Mouse (Mus musculus): Measurements from ENCODE around the gene B3gntl1.

The B3gntl1 gene

DNA sequence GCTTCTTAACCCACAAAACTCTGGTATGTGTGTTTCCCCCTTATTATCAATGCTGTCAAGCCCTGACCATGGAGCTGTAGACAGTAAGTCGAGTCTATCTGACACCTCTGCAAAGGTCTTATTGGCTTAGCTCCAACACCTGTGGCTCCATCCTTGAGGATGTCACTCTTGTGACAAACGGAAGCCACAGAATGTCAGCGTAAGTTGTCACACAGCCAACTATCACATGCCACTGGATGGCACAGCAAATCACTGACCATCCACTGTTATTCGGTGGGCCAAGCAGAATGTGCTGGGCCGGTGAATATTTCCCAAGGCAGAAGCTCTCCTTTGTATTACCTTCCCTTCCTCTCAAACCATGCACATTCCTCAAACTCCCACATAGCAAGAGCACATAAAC lies 24.8 kb downstream of the B3gntl1 start:
- DNase-seq (ENCODE audit: low read depth, low spot score) = no peak

DNA sequence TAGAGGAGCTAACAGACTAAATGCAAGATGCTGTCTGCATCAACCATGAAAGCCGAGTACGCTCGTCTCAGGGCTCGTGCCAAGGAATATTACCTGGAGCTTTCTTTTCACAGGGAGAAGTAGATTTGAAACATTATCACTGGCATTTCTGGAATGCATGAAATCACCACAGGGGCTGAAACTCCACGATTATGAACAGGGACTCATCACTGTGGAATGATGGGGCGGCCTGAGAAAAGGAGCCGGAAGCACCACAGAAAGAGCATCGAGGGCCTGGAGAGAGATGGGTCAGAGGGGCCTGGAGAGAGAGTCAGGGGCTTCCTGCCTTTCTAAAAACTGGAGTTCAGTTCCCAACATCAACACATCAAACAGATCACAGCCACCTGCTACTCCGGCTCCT lies 25.6 kb downstream of the B3gntl1 start:
- no peak for DNase-seq (ENCODE audit: low read depth, low spot score)

DNA sequence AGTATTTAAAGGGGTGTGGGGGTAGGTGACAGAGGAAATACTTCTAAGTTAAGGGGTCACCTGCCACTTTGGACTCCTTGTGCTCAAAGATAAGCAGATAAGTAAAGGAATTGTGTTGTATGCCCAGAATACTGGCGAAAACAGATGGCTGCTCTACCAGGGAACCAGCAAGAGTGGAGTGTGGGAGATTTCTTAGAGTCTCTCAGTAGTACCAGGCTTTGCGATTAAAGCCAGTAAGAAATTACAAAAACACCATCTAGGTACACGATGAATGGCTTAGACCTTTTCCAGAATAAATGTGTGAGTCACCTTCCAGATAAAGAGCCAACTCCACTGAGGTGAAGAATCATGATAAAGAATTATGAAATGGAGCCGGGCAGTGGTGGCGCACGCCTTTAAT lies 27.6 kb downstream of the B3gntl1 start:
- no peak for DNase-seq (ENCODE audit: low read depth, low spot score)

DNA sequence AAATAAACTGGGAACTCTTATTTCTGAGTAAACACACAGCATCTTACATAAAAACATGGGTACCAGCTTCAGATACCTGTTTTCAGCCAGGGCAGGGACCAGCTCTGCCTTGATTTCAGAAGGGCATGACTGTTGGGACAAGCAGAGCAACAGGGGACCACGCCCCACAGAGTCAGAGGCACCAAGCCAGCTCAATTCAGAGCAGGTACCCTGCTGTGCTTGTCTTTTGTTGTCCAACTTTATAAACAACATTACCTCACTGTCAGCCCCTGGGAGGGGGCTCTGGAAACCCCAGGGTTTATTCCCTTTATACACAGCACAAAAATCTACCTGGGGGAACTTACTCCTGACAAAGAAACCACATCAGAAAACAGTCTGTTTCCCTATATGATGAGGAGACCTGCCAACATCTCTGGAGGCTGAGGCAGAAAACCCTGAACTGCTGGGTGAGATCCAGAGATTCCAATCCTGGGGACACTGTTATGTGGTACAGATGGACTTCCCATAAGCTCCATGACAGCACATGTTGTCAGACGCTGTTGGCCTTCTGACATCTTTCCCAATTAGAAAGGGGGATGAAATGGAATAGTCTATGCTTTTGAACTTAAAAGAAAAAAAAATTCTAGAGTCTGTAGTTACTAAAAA lies 31.3 kb downstream of the B3gntl1 start:
- DNase-seq (ENCODE audit: low read depth, low spot score) = no peak

DNA sequence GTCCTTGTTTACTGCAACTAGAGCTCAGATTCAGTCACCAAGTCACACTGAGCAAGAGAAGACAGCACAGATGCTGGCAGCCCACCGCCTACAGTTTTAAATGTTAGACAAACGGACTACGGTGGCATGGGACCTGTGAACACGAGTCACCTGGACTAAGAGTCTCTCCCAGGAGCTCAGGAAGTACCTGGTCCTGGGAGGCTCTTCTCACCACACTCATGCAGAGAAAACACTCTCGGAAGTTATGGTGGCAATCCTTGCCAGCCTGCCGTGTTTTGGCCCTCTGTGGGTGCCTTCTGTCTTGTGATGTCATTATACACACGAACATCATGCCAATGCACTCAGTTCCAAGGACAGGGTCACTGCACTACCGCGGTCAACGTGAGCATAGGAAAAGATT lies 36.3 kb downstream of the B3gntl1 start:
- no peak for DNase-seq (ENCODE audit: low read depth, low spot score)

DNA sequence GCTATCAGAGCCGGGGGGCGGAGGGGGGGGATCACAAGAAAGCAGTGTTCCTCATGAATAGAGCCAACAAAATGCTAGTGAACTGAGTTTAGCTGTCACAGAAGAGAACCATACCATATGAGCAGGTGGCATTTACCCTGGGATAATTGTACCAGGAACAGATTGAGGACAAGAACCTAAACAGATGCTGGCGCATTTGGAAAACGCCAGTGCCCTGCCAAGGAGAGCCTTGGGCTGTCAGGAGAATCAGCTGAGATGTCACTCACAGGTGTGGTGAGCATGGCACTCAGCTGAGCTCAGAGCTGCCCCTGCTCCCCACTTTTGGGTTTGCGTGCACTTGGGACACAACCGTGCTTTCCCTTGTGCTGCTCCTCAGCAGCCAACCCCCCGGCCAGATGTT lies 41.5 kb downstream of the B3gntl1 start:
- no peak for DNase-seq (ENCODE audit: low read depth, low spot score)

DNA sequence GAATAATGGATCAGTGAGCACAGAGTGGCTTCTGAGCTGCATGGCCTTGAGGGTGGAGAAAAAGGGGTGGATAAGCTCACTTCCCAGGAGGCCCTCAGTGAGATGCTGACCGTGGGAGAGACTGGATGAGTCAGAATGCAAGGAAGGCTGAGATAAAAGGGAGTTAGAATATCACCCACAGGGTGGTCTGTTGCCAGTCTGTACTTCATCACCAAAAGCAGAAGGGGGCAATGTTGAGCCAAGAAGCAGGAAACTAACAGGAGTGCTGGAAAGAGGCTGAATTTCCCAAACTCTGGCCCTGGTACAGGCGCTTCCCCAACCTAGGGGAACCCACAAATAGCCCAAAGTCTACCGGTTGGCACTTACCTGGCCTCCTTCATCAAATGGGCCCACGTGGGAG lies 42.5 kb downstream of the B3gntl1 start:
- DNase-seq (ENCODE audit: low read depth, low spot score) = no peak

DNA sequence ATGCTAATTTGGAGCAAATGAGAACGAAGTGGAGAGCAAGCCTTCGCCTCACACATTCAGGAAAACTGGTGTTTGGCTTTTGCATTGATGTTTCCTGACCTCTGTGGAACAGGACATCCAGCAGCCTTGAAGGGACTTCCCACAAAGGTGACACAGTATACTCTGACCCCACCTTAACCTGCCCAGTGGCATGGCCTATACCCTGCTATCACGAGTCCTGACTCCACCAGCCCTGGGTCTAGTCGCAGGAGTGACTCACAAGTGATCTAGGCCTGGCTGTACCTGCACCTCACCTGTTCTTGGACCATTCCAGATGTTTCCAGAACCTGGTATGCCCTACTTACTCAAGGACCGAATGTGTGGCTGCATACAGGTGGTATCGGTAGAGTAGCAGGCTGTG lies 43.4 kb downstream of the B3gntl1 start:
- no peak for DNase-seq (ENCODE audit: low read depth, low spot score)

DNA sequence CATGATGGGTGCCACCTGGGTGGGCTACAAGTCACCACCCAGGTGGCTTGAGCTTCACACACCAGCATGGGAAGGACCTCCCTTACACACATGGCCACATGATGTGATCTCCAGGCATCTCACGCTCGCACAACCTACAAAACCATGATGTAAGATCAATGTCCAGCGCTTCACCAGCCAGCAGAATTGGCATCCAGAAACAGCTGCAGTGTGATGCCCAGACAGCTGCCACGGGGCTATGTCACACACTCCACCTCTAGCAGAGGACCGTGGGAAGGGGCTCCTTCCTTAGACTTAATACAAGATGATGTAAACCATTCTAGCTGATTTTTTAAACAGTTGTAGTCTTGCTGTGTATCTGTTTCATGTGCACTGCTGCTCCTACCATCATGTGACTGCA lies 45.4 kb downstream of the B3gntl1 start:
- no peak for DNase-seq (ENCODE audit: low read depth, low spot score)

DNA sequence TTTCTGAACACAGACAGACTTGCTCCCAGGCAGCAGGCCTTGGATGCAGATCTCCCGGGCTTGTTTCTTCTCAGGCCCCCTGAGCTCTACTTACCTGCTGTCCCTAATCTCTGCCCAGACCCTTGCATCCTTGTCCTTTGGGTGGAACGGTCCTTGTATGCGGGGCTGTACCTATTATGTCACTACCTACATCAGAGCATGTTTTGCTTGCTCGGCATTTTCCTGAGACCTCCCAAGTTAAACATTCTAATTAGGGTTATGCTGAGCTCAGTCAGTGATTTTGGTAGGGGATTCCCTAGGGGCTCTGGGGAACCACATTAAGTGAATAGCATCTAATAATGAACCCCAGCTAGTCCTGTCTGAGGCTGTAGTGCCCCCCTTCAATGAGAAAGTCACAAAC lies 47.9 kb downstream of the B3gntl1 start:
- DNase-seq (ENCODE audit: low read depth, low spot score) = no peak

DNA sequence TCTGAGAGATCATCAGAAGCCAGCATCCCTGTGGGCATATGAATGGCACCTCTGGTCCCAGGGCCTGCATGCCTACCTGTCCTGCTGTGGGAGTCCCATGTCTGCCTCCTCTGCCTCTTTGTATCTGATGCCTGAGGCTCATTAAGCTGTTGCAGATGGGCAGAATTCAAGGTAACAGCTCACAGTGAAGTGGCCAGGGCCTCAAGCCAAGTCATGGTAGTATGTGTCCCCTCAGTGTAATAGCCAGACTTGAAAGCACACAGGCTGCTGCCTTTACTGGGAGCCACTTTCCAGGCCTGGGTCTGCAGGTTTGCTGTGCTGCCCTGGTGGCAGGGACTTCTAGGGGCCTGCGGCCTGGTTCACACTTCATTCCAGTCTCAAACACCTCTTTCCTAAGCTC lies 55.6 kb downstream of the B3gntl1 start:
- no peak for DNase-seq (ENCODE audit: low read depth, low spot score)

DNA sequence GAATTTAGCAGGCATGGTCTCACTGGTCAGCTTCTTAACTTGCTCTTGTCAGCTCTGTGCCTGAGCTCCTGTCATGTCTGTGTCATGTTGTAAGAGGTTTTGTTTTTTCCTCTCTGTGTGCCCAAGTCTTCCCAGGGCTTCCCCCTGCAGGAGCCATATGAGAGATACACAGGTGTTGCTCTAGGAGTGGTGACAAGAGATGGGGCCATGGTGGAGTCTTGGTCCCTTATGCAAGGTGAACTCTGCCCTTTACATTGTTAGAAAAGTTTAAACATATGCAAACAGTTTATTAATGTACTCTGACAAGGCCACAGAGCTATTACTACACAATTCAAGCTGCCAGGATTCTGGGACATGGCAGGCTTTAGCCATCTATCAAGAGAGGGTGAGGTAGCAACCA lies 56.5 kb downstream of the B3gntl1 start:
- no peak for DNase-seq (ENCODE audit: low read depth, low spot score)

DNA sequence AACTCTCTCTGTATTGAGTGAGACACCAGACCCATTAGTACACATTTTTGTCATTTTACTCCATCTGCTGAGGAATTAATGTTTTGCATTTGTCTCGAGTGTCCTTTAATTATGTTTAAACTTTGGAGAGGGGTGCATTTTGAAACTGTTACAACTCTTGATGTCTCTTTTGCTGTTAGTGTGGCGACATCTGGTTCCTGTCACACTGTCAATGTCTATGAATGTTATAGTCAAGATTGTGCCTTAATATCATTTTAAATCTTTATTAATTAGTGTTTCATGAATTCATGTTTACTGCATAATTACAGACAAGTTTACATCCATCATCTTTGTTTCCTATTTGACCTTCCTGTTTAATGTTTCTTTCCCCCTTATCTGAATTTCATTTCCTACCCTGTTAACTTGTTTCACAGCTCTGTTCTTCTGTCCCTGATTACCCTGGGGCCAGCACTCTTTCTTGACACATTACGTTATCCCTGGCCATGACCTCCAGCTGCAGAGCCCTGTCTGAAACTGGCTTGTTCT lies 56.9 kb downstream of the B3gntl1 start:
- DNase-seq (ENCODE audit: low read depth, low spot score) = no peak

DNA sequence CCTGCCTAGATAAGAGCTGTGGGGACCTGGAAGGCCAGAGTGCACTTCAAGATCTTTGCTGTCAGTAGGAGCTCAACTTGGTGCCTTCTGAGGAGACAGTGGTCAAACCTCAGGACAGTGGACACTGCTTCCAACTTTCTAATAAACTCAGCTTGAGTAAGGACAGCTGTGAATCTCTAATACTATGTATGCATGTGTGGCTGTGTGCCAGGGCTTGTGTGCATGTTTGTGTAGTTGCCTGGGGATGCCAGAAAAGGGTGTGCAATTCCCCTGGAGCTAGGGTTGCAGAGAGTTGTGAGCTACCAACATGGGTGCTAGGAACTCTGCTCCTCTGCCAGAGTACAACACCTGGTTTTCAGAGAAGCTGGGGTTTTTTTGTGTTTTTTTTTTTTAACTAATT lies 62.0 kb downstream of the B3gntl1 start:
- DNase-seq (ENCODE audit: low read depth, low spot score) = no peak

DNA sequence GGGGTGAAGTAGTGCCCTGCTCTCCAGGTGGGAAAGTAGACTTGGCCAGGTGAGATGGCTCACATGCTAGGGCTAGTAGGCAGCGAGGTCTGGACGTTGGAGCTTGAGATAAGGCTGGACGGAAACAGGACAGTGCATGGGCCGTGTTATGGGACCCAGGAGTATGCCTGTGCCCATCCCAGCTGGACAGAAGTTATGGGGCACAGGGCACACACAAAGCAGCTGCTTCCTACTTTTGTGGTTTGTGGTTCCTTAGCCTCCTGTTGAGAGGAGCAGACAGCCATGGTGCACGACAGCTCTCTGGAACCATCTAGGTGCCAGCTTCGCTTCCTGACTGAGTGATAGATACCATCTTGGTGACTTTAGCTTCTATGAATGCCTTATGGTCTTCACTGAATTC lies 67.3 kb downstream of the B3gntl1 start:
- DNase-seq (ENCODE audit: low read depth, low spot score) = no peak

DNA sequence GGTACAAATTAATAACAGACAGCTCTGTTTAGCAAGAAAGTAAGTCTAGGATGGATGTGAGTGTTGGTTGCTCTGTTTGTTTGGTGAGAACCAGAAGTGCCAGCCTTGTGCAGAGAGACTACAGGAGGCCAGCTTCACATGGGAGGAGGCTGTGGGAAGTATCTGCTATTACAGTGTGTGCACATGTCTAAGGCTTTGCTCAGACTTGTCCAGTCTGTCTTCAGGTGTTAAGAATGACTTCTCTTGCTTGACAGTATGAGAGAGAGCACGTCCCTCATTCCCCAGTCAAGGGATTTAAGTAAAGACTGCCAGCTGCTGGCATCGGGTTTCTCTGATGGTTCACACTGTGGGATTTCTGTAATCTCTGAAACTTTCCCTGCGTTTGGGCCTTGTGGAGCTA lies 71.5 kb downstream of the B3gntl1 start:
- DNase-seq (ENCODE audit: low read depth, low spot score) = no peak

DNA sequence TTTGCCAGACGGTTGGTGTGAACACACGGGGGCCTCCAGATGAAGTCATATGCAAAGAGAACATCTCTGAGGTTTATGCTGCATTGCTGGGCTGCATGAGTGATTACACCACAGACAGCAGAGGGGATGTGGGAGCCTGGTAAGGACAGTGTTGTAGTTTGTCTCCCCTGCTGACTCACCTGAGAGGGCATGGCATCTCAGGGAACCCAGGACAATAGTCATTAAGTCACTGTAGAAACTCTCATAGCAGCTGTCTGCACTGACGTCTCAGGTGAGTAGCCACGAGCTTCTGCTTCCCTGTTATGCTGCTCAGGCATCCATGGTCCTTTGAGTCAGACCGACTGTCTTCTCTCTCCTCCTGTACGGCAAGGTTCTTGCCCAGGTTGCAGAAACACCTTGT lies 75.7 kb downstream of the B3gntl1 start:
- no peak for DNase-seq (ENCODE audit: low read depth, low spot score)

DNA sequence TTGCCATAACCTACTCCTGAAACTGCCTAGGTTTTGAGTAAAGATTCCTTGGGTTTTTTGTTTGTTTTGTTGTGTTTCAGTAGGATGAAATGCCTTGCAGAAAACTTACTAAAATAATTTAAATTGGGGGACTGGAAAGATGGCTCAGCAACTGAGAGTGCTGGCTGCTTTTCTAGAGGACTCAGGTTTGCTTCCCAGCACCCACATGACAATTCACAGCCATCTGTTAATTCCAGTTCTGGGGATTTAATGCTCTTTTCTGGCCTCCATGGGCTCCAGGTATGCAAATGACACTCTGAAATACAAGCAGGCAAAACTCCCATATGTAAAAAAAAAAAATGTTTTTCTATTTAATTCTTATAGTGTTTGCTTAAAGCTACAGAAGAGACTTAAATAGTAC lies 91.1 kb downstream of the B3gntl1 start:
- no peak for DNase-seq (ENCODE audit: low read depth, low spot score)
